Mouse (Mus musculus) MEL-GATA-1-ER (cell line): ENCODE measurements around the gene Lmf1.

ENCODE experiments used
- DNase-seq: peaks from one replicate; pipeline ENCODE4 v3.0.0-alpha.2; 2012; ENCODE audit warnings: low read depth; ENCODE audit errors: extremely low read depth

The Lmf1 gene

GRCm38 (mm10) chr17:25640956-25641355 is 62.1 kb downstream of the Lmf1 start:
- DNase-seq: no peak

GRCm38 (mm10) chr17:25642032-25642431 is 63.1 kb downstream of the Lmf1 start:
- no peak for DNase-seq

GRCm38 (mm10) chr17:25643517-25644294 is 64.8 kb downstream of the Lmf1 start:
- no peak for DNase-seq

GRCm38 (mm10) chr17:25644761-25645160 is 65.9 kb downstream of the Lmf1 start:
- no peak for DNase-seq

DNA sequence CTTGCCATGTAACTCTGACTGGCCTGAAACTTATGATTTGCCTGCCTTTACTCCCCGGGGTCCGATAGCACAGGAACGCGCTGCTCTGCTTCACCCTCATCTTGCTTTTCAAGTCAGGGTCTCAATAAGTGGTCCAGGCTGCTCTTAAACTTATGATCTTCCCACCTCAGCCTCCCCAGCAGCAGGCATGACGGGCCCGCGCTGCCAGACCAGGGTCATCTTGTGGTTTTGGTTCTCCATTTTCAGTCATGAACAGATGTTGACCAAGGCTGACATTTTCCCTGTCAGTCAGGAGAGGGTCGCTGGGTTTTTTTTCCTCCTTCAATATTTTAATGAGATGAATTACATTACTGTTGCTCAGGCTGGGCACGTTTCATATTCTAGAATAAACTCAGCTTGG is 66.8 kb downstream of the Lmf1 start:
- DNase-seq: no peak

DNA sequence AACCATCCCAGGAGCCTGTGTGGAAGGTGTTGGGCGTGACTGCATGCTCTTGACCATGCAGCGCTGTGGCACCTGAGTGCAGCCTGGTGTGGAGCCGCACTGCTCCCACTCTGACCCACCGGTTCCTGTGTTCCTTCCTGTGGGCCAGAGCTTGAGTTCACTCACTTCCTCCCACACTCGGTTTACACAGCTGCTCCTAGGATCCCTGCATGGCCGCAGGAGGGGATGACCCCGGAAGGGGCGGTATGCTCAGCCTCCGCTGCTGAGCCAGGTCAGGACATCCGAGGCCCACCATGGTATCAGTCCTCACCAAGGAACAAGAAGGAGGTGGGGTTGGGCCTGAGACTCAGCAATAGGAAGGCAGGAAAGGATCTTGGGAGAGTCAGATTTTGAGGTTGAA is 69.0 kb downstream of the Lmf1 start:
- DNase-seq: no peak

DNA sequence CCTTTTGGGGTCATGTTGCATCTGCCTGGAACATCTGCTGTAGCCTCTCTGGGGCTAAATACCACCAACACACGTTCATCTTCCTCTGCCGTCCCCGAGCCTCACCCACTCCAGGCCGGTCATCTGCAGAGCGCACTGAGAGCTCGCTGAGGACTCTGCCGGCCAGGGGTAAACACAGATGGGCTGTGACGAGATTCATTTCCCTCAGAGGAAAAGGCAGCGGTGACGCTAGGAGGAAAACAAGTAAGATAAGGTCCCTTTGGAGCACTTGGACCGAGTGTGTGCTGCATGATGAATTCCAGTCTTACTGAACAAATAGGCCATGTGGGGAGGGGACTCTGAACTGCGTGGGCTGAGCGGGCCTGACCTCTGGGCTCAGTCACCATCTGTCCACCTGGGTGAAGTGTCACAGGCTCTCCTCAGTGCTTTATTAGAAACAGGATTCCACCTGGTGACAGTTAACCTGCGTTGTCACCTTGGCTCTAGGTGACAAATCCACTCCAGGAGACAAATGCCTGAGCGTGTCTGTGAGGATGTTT is 69.9 kb downstream of the Lmf1 start:
- DNase-seq: no peak

GRCm38 (mm10) chr17:25650726-25651125 is 71.8 kb downstream of the Lmf1 start:
- no peak for DNase-seq

GRCm38 (mm10) chr17:25652272-25652671 is 73.4 kb downstream of the Lmf1 start:
- no peak for DNase-seq

- DNase-seq: no peak
Measured at GRCm38 (mm10) chr17:25656142-25656825, 77.4 kb downstream of the Lmf1 start.

DNA sequence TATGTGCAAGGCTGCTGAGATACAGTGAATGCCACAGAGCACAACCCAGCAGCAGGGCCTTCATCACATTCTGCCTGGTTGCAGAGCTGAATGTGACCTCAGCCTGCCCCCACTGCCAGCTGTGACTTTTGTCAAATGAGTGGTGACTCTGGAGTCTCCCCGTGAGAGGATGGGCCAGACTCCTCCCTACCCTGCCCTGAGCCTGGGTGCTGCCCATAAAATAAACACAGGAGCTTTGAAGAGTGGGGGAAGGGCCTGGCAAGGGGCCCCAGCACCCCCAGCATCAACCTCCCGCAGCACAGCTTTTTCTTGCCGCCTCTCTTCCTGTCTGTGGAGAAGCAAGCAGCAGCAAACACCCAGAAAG is 77.9 kb downstream of the Lmf1 start:
- no peak for DNase-seq

DNA sequence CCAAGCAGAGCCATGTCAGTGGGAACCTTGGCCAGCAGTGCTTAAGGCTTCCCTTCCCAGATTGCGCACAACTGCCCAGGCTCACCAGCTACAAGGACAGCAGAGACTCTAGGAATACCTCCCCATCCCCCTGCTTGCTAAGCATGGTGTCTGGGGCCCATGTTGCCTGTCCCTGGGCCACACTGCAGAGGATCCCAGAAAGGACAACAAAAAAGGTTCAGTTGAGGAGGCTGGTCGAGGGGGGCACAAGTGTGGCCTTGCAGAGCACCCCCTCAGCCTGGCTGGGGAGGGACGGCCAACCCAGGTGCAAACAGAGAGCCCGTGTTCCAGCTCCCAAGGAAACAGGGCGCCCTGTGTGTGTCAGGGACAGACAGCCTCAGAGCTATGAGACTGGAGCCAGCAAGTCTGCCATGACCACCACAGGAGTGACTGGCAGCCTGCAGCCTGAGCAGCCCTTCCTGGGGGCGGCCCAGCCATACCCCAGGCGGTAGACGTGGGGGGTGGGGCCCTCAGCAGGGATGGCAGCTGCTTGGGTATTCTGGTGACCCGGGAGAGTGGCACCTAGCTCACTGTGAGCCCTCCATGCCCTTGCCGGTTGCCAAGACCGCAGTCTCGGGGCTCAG is 84.4 kb downstream of the Lmf1 start:
- DNase-seq: no peak

DNA sequence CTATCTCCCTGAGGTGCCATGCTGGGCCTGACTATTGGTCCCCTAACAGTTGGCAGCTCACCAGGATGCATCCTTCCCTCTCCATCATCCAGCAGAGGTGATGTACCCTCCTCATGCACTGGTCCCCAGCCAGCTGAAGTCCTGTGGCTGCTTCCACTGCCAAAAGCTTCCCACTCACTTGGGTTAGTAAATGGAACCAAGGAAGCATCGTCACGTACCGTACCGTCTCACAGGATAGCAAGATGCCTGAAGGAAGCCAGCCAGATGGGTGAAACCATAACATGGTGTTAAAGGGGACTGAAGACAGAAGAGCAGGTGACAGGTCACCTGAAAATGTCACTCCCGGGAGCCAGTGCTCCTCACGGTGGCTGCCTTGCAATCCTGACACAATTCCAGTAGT is 86.6 kb downstream of the Lmf1 start:
- no peak for DNase-seq

GRCm38 (mm10) chr17:25665891-25666290 is 87.0 kb downstream of the Lmf1 start:
- no peak for DNase-seq

GRCm38 (mm10) chr17:25668481-25669055 is 89.7 kb downstream of the Lmf1 start:
- no peak for DNase-seq

DNA sequence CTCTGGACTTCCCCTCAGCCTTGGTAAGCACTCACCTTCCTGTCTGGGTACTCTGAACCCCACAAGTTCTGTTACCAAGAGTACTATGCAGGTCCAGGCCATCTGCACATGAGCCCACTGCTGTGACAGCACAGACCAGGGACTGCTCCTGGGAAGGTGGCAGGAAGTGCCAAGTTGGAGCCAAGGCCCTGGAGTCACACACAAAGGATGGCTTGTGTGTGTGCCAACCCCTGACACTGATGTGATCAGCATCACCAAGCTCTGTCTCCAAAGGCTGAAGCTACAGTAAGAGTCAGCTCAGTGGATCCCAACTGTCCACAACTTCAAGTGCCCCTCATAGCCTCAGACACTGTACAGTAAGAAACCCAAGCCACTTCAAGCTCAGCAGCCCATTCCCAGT is 94.1 kb downstream of the Lmf1 start:
- no peak for DNase-seq

- peak; percentile 13 for DNase-seq
Measured at GRCm38 (mm10) chr17:25677969-25678368, 99.1 kb downstream of the Lmf1 start.

GRCm38 (mm10) chr17:25679818-25680217 is 100.9 kb downstream of the Lmf1 start:
- DNase-seq: no peak

- no peak for DNase-seq
Measured at GRCm38 (mm10) chr17:25681636-25682035, 102.8 kb downstream of the Lmf1 start.

GRCm38 (mm10) chr17:25686323-25686722 is 107.4 kb downstream of the Lmf1 start:
- no peak for DNase-seq

DNA sequence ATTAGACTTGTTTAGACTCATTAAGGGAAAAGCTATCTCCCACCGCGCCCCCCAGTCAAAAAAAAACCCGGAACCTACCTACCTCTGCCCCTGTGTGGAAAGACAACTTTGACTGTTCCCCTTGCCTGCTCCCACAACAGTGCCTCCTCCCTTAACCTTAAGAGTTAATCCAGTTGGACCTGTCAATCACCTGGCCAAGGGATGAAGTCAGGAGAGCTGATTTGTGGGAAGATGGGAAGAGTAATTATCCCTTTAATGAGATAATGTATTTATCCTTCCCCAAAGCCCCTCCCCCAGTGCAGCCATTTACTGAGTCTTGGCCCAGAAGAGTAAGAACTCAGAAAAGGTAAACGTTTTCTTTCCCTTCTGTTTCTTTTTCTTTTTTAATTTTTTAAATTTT is 110.0 kb downstream of the Lmf1 start:
- no peak for DNase-seq

- no peak for DNase-seq
Measured at GRCm38 (mm10) chr17:25696263-25696662, 117.4 kb downstream of the Lmf1 start.
